Mouse (Mus musculus): Measurements from ENCODE around the gene Gm5622. TPM values are rescaled to one million over a fixed set of nuclear protein-coding genes. Genes with fewer than 3 reads are reported as not detected.
"Not testable (repeated sequence)": the region's sequence is repeated elsewhere in the genome, so short reads cannot be mapped to it uniquely, and the experiment has no call there.

Gene Gm5622
- 0.06 TPM in 2 replicates for polyA plus RNA-seq (2012; rRNA removed)

DNA sequence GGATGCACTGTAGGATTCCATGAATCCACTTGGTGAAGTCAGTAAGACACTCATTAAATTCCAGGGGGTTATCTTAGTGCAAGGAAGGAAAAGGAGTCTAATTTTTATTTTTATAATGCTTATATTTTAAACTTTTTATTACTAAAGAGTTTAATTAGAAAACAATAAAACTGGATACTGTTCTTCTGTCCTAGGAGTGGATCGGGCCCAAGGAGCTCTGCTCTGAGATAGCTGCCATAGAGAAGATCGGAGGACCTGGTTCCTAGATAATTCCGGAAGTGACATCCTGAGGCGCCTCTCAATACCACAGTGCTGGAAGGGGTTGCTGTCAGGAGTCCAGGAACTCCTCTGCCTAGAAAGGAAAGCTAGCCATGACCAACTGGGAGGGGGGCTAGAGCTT, at the start of gene Gm5622:
Gene Gm5622, plus strand, starts transcription at position 301 of the 400 bp plus-strand sequence.
- DNase-seq (ENCODE audit: low spot score), result no peak

DNA sequence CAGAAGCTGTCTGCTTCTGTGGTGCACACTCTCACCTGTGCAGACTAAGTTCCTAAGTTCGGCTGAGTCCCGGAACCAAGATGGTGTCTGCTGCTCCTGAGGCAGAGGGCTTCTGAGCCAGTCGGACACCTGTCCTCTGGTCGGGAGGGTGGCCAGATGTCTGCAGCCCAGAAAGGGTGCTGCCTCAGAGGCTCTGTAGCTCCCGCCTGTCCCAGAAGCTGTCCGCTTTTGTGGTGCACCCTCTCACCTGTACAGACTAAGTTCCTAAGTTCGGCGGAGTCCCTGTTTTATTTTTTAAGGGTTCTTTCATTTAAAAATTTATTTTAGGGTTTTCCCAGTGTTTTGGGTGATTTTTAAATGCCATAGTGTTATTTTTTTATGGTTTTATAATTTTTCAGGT, 45.2 kb upstream of the Gm5622 start:
- DNase-seq (ENCODE audit: low spot score), result no peak

DNA sequence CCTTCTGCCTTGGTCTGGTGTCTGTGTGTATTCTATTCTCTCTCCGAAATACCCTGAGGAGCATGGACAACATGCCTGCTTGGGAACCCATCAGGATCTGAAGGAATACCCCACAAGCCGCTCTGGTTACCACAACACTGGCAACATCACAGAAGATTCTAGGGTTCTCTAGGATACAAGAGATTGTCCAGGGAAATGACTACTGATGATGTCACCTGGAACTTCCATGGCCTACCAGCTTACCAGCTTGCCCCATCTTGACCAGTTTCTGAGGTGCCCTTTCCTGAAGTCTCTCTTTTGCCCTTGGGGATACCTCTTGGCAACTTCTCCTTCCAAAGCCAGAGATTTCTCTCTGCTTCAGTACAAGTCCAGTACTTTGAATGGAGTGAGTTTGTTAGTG, 21.4 kb downstream of the Gm5622 start, which contains the start of gene Gm17175:
Gene Gm17175, minus strand, starts transcription at position 101 of the 400 bp plus-strand sequence.
- not testable (repeated sequence) for DNase-seq (ENCODE audit: low spot score)

DNA sequence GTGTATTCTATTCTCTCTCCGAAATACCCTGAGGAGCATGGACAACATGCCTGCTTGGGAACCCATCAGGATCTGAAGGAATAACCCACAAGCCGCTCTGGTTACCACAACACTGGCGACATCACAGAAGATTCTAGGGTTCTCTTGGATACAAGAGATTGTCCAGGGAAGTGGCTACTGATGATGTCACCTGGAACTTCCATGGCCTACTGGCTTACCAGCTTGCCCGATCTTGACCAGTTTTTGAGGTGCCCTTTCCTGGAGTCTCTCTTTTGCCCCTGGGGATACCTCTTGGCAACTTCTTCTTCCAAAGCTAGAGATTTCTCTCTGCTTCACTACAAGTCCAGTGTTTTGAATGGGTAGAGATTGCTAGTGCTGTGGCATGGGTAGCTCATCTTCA, 39.4 kb downstream of the Gm5622 start, which contains the start of gene Gm17174:
Gene Gm17174, minus strand, starts transcription at position 101 of the 400 bp plus-strand sequence.
- DNase-seq (ENCODE audit: low spot score), result not testable (repeated sequence)

DNA sequence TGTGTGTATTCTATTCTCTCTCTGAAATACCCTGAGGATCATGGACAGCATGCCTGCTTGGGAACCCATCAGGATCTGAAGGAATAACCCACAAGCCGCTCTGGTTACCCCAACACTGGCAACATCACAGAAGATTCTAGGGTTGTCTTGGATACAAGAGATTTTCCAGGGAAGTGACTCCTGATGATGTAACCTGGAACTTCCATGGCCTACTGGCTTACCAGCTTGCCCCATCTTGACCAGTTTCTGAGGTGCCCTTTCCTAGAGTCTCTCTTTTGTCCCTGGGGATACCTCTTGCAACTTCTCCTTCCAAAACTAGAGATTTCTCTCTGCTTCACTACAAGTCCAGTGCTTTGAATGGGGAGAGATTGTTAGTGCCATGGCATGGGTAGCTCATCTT, 58.6 kb downstream of the Gm5622 start, which contains the start of gene Gm17078:
Gene Gm17078, minus strand, starts transcription at position 101 of the 400 bp plus-strand sequence.
- DNase-seq (ENCODE audit: low spot score), result no peak

DNA sequence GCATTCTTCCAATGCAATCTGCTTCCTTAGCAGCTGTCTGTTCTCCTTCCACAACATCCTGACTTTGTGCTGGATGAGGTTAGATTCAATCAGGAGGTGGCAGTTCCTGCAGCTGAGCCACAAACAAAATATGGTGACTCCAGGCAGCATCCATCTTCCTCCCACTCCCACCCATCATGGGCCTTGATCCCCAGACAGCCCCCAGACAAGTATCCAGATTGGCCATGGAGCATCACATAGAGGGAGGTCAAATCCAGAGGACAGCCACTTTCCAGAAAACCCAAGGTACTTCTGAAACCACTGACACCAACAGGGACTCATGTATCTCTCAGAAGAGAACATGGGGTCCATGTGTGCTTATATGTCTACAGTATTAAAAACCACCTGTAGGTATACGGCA, 79.8 kb downstream of the Gm5622 start:
- peak; percentile 44 for DNase-seq (ENCODE audit: low spot score)

DNA sequence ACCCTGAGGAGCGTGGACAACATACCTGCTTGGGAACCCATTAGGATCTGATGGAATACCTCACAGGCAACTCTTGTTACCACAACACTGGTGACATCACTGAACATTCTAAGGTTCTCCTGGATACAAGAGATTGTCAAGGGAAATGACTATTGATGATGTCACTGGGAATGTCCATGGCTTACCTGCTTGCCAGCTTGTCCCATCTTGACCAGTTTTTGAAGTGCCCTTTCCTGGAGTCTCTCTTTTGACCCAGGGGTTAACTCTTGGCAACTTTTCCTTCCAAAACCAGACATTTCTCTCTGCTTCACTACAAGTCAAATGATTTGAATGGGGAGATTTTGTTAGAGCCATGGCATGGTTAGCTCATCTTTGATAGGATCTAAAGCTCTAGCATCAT, 83.0 kb downstream of the Gm5622 start, which contains the start of gene Gm4181:
Gene Gm4181, minus strand, starts transcription at position 101 of the 400 bp plus-strand sequence.
- DNase-seq (ENCODE audit: low spot score), result not testable (repeated sequence)

DNA sequence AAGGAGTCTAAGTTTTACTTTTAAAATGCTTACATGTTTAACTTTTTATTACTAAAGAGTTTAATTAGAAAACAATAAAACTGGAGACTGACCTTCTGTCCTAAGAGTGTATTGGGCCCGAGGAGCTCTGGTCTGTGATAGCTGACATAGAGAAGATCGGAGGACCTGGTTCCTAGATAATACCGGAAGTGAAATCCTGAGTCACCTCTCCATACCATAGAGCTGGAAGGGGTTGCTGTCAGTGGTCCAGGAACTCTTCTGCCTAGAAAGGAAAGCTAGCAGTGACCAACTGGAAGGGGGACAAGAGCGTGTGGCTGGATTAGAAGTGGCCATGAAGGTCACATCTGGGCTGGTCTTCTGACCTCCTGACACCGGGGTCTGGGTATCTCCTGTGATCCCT, 124.7 kb downstream of the Gm5622 start:
- no peak for DNase-seq (ENCODE audit: low spot score)

DNA sequence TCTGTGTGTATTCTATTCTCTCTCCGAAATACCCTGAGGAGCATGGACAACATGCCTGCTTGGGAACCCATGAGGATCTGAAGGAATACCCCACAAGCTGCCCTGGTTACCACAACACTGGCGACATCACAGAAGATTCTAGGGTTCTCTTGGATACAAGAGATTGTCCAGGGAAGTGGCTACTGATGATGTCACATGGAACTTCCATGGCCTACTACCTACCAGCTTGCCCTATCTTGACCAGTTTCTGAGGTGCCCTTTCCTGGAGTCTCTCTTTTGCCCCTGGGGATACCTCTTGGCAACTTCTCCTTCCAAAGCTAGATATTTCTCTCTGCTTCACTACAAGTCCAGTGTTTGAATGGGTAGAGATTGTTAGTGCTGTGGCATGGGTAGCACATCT, 142.8 kb downstream of the Gm5622 start, which contains the start of gene Gm17079:
Gene Gm17079, minus strand, starts transcription at position 101 of the 400 bp plus-strand sequence.
- not testable (repeated sequence) for DNase-seq (ENCODE audit: low spot score)

Other genes with a start within 250 kb of the Gm5622 start
- gene Gm7247, start 191.0 kb upstream of the Gm5622 start, polyA plus RNA-seq (2012; rRNA removed), result not detected in 2 replicates
- not detected in 2 replicates for gene Vmn2r88, start 142.0 kb upstream of the Gm5622 start, polyA plus RNA-seq (2012; rRNA removed)
- gene Vmn2r89, start 100.9 kb upstream of the Gm5622 start, polyA plus RNA-seq (2012; rRNA removed), result not detected in 2 replicates
- gene Gm17175, start 21.3 kb downstream of the Gm5622 start, polyA plus RNA-seq (2012; rRNA removed), result not detected in 2 replicates
- not detected in 2 replicates for gene Gm17174, start 39.3 kb downstream of the Gm5622 start, polyA plus RNA-seq (2012; rRNA removed)
- not detected in 2 replicates for gene Gm17078, start 58.5 kb downstream of the Gm5622 start, polyA plus RNA-seq (2012; rRNA removed)
- gene Gm4181, start 82.9 kb downstream of the Gm5622 start, polyA plus RNA-seq (2012; rRNA removed), result not detected in 2 replicates
- gene Gm17079, start 142.7 kb downstream of the Gm5622 start, polyA plus RNA-seq (2012; rRNA removed), result not detected in 2 replicates
- not detected in 2 replicates for gene Gm5800, start 164.4 kb downstream of the Gm5622 start, polyA plus RNA-seq (2012; rRNA removed)
- 0.56 and 0.57 TPM in 2 replicates for gene Ang4, start 220.8 kb downstream of the Gm5622 start, polyA plus RNA-seq (2012; rRNA removed)
- not detected in 2 replicates for gene AY358078, start 247.3 kb downstream of the Gm5622 start, polyA plus RNA-seq (2012; rRNA removed)

Measured in urinary bladder, adult 2 months (tissue).